Mouse (Mus musculus): ENCODE data around the gene Slc2a1. TPM values are rescaled to one million over a fixed set of nuclear protein-coding genes. Genes with fewer than 3 reads are reported as not detected.

Gene Slc2a1
- total and polyA plus RNA-seq, 3 experiments: 33.4 to 64.9 (median 46.2) TPM

DNA sequence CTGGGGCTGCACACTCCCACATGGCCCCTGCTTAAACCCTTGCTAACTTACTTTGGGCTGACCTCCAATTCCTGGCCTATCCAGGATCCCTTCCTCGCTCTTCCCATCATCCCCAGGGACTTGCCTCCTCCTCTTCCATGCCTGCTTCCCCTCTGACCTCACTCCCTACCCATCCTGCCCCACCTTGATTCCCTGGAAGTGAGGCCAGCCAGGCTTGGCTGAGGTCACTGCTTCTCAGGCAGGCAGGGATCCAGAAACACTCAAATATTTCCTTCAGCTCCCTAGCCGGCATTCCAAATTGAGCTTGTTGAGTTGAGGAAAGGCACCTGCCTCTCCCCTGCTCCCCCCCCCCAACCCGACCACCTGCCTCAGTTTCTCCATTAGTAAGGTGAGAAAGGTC, 12.1 kb upstream of the Slc2a1 start:
- Histone ChIP-seq H3K27me3 (replicated peaks) (no peaks in the 10 kb centered on the region), H3K27ac (ENCODE audit: insufficient read depth, low read depth) (no peak overlapping the region), H3K9ac (ENCODE audit: insufficient read depth, low read depth) (no peak overlapping the region), H3K4me3 (replicated peaks in 1 of 3; ENCODE audit: low read depth in 2 of 3, low read length in 2 of 3, poor library complexity in 1 of 3) (no peak overlapping the region), H3K4me2 (ENCODE audit: insufficient read depth, low read depth, poor library complexity, severe bottlenecking) (no peak overlapping the region), H3K79me2 (replicated peaks; ENCODE audit: control insufficient read depth, extremely low read depth, insufficient read depth, poor library complexity, severe bottlenecking) (no peaks in the 10 kb centered on the region), H3K9me3 (replicated peaks; ENCODE audit: low read length) (no peaks in the 10 kb centered on the region), H3K36me3 (replicated peaks in 1 of 2; ENCODE audit: control insufficient read depth in 1 of 2, insufficient read depth in 1 of 2, low read length in 1 of 2) (no peaks in the 10 kb centered on the region), H3K4me1 (ENCODE audit: control insufficient read depth in 1 of 2, insufficient read depth in 2 of 2) (peaks cover 2 to 25% of the 10 kb centered on the region in 2 experiments; a peak in 3 of 4 replicates)
- TF ChIP-seq MYC (IDR thresholded peaks at IDR 0.05; ENCODE audit: low read depth, low read length): no peak
- in situ Hi-C loops (cut with MboI; ENCODE audit: low pct_ligation_motif_present, low pct_unique_long_range_greater_than_20kb, low sequenced_read_pairs): no loop called here
- dilution Hi-C loops (cut with MboI; ENCODE audit: extremely low pct_ligation_motif_present, extremely low pct_unique_long_range_greater_than_20kb, low sequenced_read_pairs): no loop called here
- no peak for DNase-seq (ENCODE audit: extremely low read depth)

DNA sequence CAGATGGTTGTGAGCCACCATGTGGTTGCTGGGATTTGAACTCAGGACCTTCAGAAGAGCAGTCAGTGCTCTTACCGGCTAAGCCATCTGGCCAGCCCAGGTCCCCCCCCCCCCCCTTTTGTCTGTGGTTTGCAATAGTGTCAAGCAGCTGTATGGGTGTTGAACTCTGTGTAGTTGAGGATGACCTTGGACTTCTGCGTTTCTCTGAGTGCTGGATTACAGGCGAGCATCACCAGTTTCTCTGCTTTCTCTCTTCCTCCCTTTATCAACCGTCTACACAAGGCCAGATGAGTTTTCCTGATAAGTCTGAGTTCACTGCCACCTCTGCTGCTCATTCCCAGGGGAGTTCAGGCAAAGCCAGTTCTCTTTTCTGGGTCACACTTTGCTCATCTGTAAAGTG, 11.1 kb upstream of the Slc2a1 start:
- Histone ChIP-seq H3K4me1 (ENCODE audit: control insufficient read depth in 1 of 2, insufficient read depth in 2 of 2) (peaks cover 2 to 32% of the 10 kb centered on the region in 2 experiments; a peak in 3 of 4 replicates), H3K27me3 (replicated peaks) (no peaks in the 10 kb centered on the region)

DNA sequence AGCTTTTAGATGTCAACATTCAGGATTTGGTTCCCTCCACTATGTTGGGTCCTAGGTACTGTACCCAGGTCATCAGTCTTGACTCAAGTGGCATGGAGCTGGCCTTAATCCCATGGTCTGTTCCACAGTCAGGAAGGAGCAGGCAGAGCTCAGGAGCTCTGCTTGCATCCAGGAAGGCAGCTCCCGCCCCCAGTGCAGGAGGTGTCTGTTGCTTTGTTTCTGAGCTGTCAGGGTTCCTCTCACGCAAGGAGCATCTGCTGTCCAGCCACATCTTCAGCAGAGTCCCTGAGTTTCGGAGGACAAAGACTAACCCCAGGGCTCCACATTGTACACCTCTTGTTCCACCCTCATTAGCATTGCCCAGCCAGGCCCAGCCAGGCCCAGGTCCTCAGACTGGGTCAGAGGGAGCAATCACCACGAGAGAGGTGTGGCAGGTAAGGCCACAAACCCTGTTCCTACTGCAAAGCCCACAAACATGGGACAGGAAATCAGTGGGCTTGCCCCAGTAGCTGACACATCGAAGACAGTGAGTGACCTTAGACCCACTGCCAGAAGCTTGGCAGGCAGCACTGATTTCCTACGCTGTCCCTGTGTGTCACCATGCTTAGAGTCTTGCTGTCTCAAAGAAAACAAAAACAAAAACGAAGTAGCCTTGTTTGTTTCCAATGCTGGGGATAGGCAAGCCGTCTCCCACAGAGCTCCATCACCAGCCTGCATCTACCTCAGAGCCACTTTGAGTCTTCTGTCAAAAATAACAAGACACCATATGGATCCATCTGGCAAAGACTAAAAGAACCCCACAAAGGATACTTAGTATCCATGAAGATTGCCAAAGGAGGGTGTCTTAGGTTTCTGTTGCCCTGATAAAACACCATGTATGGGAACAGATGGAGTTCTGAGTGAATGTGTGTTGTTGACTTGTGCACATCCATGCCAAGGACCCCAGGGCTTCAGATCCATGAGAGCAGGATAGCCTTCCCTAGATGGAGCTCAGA, 10.0 kb upstream of the Slc2a1 start:
- Histone ChIP-seq H3K27ac (ENCODE audit: insufficient read depth, low read depth) (no peak overlapping the region), H3K9me3 (replicated peaks; ENCODE audit: low read length) (no peaks in the 10 kb centered on the region)
- no peak for TF ChIP-seq POLR2A (IDR thresholded peaks at IDR 0.05; ENCODE audit: low read depth, low read length)
- TF ChIP-seq ELF1 (IDR thresholded peaks at IDR 0.05; ENCODE audit: low read depth, low read length): no peak
- no peak for TF ChIP-seq JUND (conservative IDR thresholded peaks at IDR 0.05; ENCODE audit: low read depth, low read length)
- no peak for TF ChIP-seq CHD2 (IDR thresholded peaks at IDR 0.05; ENCODE audit: low read length)
- TF ChIP-seq EP300 (IDR thresholded peaks at IDR 0.05; ENCODE audit: low read length): no peak
- TF ChIP-seq MAX (IDR thresholded peaks at IDR 0.05; ENCODE audit: low read length): no peak
- no peak for TF ChIP-seq MEF2A (IDR thresholded peaks at IDR 0.05; ENCODE audit: borderline replicate concordance, low read depth, low read length)
- TF ChIP-seq MAZ (IDR thresholded peaks at IDR 0.05; ENCODE audit: low read depth, low read length): no peak
- no peak for TF ChIP-seq MYC (IDR thresholded peaks at IDR 0.05; ENCODE audit: low read depth, low read length)
- no peak for TF ChIP-seq GABPA (IDR thresholded peaks at IDR 0.05; ENCODE audit: insufficient replicate concordance, low read depth, low read length)

More for the DNA sequence above, 11.1 kb upstream of the Slc2a1 start:
- H3K9ac ChIP-seq (ENCODE audit: insufficient read depth, low read depth): no peak overlapping the region
- H3K4me2 ChIP-seq (ENCODE audit: insufficient read depth, low read depth, poor library complexity, severe bottlenecking): no peak overlapping the region
- no peak overlapping the region for H3K27ac ChIP-seq (ENCODE audit: insufficient read depth, low read depth)
- dilution Hi-C loops (cut with MboI; ENCODE audit: extremely low pct_ligation_motif_present, extremely low pct_unique_long_range_greater_than_20kb, low sequenced_read_pairs) (no loop called here), in situ Hi-C loops (cut with MboI; ENCODE audit: low pct_ligation_motif_present, low pct_unique_long_range_greater_than_20kb, low sequenced_read_pairs) (no loop called here)
- H3K4me3 ChIP-seq (replicated peaks in 1 of 3; ENCODE audit: low read depth in 2 of 3, low read length in 2 of 3, poor library complexity in 1 of 3): no peak overlapping the region
- no peaks in the 10 kb centered on the region for H3K36me3 ChIP-seq (replicated peaks in 1 of 2; ENCODE audit: control insufficient read depth in 1 of 2, insufficient read depth in 1 of 2, low read length in 1 of 2)
- TF ChIP-seq PAX5 (IDR thresholded peaks at IDR 0.05; ENCODE audit: low read length): no peak
- TF ChIP-seq NRF1 (IDR thresholded peaks at IDR 0.05; ENCODE audit: low read depth, low read length): no peak
- TF ChIP-seq MYC (IDR thresholded peaks at IDR 0.05; ENCODE audit: low read depth, low read length): no peak
- no peak for TF ChIP-seq ELF1 (IDR thresholded peaks at IDR 0.05; ENCODE audit: low read depth, low read length)
- no peak for TF ChIP-seq USF2 (conservative IDR thresholded peaks at IDR 0.05; ENCODE audit: low read depth, low read length)
- no peak for TF ChIP-seq JUN (IDR thresholded peaks at IDR 0.05; ENCODE audit: insufficient read depth, low read depth, low read length)
- TF ChIP-seq BHLHE40 (IDR thresholded peaks at IDR 0.05; ENCODE audit: low read depth, low read length): no peak
- no peak for TF ChIP-seq RCOR1 (conservative IDR thresholded peaks at IDR 0.05; ENCODE audit: low read depth, low read length)
- TF ChIP-seq ZC3H11A (IDR thresholded peaks at IDR 0.05; ENCODE audit: low read depth, low read length): no peak
- TF ChIP-seq SMC3 (IDR thresholded peaks at IDR 0.05; ENCODE audit: low read depth, low read length): no peak
- TF ChIP-seq GABPA (IDR thresholded peaks at IDR 0.05; ENCODE audit: insufficient replicate concordance, low read depth, low read length): no peak
- no peak for TF ChIP-seq ETS1 (conservative IDR thresholded peaks at IDR 0.05; ENCODE audit: low read depth, low read length)
- TF ChIP-seq TBP (conservative IDR thresholded peaks at IDR 0.05; ENCODE audit: low read depth, low read length): no peak
- no peak for TF ChIP-seq JUND (conservative IDR thresholded peaks at IDR 0.05; ENCODE audit: low read depth, low read length)
- TF ChIP-seq KAT2A (IDR thresholded peaks at IDR 0.05; ENCODE audit: insufficient replicate concordance, low read length): no peak
- TF ChIP-seq ZMIZ1 (IDR thresholded peaks at IDR 0.05; ENCODE audit: low read depth, low read length): no peak
- no peak for TF ChIP-seq MAX (IDR thresholded peaks at IDR 0.05; ENCODE audit: low read length)
- no peak for TF ChIP-seq MAFK (IDR thresholded peaks at IDR 0.05; ENCODE audit: insufficient replicate concordance, low read length)
- no peak for TF ChIP-seq UBTF (IDR thresholded peaks at IDR 0.05; ENCODE audit: low read depth, low read length)
- no peak for DNase-seq (ENCODE audit: extremely low read depth)
- no peaks in the 10 kb centered on the region for H3K9me3 ChIP-seq (replicated peaks; ENCODE audit: low read length)
- H3K79me2 ChIP-seq (replicated peaks; ENCODE audit: control insufficient read depth, extremely low read depth, insufficient read depth, poor library complexity, severe bottlenecking): no peaks in the 10 kb centered on the region

More for the DNA sequence above, 10.0 kb upstream of the Slc2a1 start:
- in situ Hi-C loops (cut with MboI; ENCODE audit: low pct_ligation_motif_present, low pct_unique_long_range_greater_than_20kb, low sequenced_read_pairs): no loop called here
- DNase-seq (ENCODE audit: extremely low read depth): no peak
- Histone ChIP-seq H3K79me2 (replicated peaks; ENCODE audit: control insufficient read depth, extremely low read depth, insufficient read depth, poor library complexity, severe bottlenecking) (no peaks in the 10 kb centered on the region), H3K27me3 (replicated peaks) (no peaks in the 10 kb centered on the region), H3K4me2 (ENCODE audit: insufficient read depth, low read depth, poor library complexity, severe bottlenecking) (no peak overlapping the region), H3K4me3 (replicated peaks in 1 of 3; ENCODE audit: low read depth in 2 of 3, low read length in 2 of 3, poor library complexity in 1 of 3) (no peak overlapping the region), H3K36me3 (replicated peaks in 1 of 2; ENCODE audit: control insufficient read depth in 1 of 2, insufficient read depth in 1 of 2, low read length in 1 of 2) (no peaks in the 10 kb centered on the region), H3K4me1 (ENCODE audit: control insufficient read depth in 1 of 2, insufficient read depth in 2 of 2) (peaks cover under 1 to 35% of the 10 kb centered on the region in 2 experiments; a peak in 3 of 4 replicates), H3K9ac (ENCODE audit: insufficient read depth, low read depth) (no peak overlapping the region)
- dilution Hi-C loops (cut with MboI; ENCODE audit: extremely low pct_ligation_motif_present, extremely low pct_unique_long_range_greater_than_20kb, low sequenced_read_pairs): no loop called here

Data from CH12.LX (cell line).